Mouse (Mus musculus) liver, embryonic 11.5 days (tissue): ENCODE measurements at regions not wholly inside any gene's neighbourhood (a gene's known extent, or its start where the extent isn't known, plus 50 kb on each side); places are given as distances from the start of the nearest gene placed in this dataset.

Experiments used
- ATAC-seq: fragments of 200-750 bp; cut with Nextera tagmentation; replicated peaks from 2 replicates; pipeline ENCODE4 v1.8.0; 2017; ENCODE audit warnings: moderate number of reproducible peaks, mild to moderate bottlenecking, moderate TSS enrichment, moderate library complexity; ENCODE audit not compliant: low FRiP score
- DNase-seq: peaks from one replicate; pipeline ENCODE4 v3.0.0-alpha.2; 2017; ENCODE audit warnings: low spot score
- H3K27ac ChIP-seq: fragments of 300-500 bp; sonication (generic); 2 replicates; pipeline ENCODE4 v1.5.1; 2014; ENCODE audit warnings: mild to moderate bottlenecking, low read depth, low read length, control low read depth
- H3K27me3 ChIP-seq: fragments of 300-500 bp; sonication (generic); replicated peaks from 2 replicates; pipeline ENCODE4 v1.6.1; 2014; ENCODE audit warnings: low read length, mixed read lengths; ENCODE audit not compliant: control insufficient read depth, insufficient read depth
- H3K36me3 ChIP-seq: fragments of 300-500 bp; sonication (generic); 2 replicates; pipeline ENCODE4 v1.6.1; 2014; ENCODE audit warnings: mild to moderate bottlenecking, low read length, moderate library complexity, mixed read lengths; ENCODE audit not compliant: control insufficient read depth, insufficient read depth
- H3K4me1 ChIP-seq: fragments of 300-500 bp; sonication (generic); replicated peaks from 2 replicates; pipeline ENCODE4 v1.6.1; 2014; ENCODE audit warnings: low read length, mixed read lengths; ENCODE audit not compliant: control insufficient read depth, insufficient read depth
- H3K4me2 ChIP-seq: fragments of 300-500 bp; sonication (generic); 2 replicates; pipeline ENCODE4 v1.6.1; 2014; ENCODE audit warnings: mild to moderate bottlenecking, control low read depth, moderate library complexity
- H3K4me3 ChIP-seq: fragments of 300-500 bp; sonication (generic); 2 replicates; pipeline ENCODE4 v1.5.1; 2014; ENCODE audit warnings: low read depth, low read length, control low read depth
- H3K9ac ChIP-seq: fragments of 300-500 bp; sonication (generic); 2 replicates; pipeline ENCODE4 v1.6.1; 2014; ENCODE audit warnings: low read depth, low read length, control low read depth
- H3K9me3 ChIP-seq: fragments of 300-500 bp; sonication (generic); 2 replicates; pipeline ENCODE4 v1.6.1; 2016; ENCODE audit warnings: low read length, inconsistent platforms, mixed read lengths; ENCODE audit not compliant: control insufficient read depth
- WGBS: fragments of 180-500 bp; shearing (Covaris S2); extraction: QIAGEN DNeasy Blood & Tissue Kit; methylation state at CpG from one replicate; pipeline ENCODE4 v1.1.7; 2014; 5-methylcytosine and 5-hydroxymethylcytosine counted together

DNA sequence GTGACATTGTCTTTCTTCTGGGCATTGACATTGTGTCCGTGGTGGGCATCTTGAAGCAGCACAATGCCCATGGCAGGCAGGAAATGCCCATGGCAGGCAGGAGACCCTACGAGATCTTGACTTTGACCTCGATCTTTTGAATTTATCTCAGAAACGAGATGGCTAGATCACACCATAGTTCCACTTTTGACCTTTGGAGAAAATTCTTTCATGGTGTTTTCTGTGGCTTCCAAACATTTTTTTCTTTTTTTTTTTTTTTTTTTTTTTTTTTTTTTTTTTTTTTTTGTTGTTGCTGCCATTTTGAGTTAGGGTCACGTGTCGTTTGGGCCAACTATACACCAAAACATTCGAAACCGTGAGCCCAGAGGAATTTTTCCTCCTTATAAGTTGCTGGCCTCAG lies 201.5 kb downstream of the Vrk1 start:
- whole genome bisulfite sequencing: 78% methylated on average over 8 of the region's 8 CpGs

DNA sequence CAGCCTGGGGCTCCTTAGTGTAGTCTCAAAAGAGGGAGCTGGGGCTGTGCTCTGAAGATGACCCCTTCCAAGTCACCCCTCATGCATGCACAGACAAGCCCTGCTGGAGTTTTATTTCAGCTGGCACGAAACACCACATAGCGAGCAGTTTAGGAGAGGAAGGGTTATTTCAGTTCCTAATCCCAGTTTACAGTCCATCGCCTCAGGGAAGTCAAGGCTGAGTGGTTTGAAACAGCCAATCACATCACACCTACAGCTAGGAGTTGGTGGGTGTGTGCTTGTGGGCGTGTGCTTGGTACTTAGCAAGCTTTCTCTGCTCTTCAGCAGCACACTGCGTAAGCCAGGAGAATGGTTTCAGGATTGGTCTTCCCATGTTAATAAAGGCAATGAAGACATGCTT lies 202.4 kb downstream of the Vrk1 start:
- H3K27ac ChIP-seq: no peak overlapping the region
- 82% methylated on average over 5 of the region's 5 CpGs for WGBS

More for the DNA sequence above, 201.5 kb downstream of the Vrk1 start:
- H3K4me2 ChIP-seq: no peak overlapping the region
- H3K4me1 ChIP-seq: no peaks in the 10 kb centered on the region
- H3K36me3 ChIP-seq: no peaks in the 10 kb centered on the region
- DNase-seq (no peak), ATAC-seq (no peak)
- H3K4me3 ChIP-seq: no peak overlapping the region
- no peaks in the 10 kb centered on the region for H3K9me3 ChIP-seq
- H3K27me3 ChIP-seq: no peaks in the 10 kb centered on the region
- H3K27ac ChIP-seq: no peak overlapping the region
- no peak overlapping the region for H3K9ac ChIP-seq

DNA sequence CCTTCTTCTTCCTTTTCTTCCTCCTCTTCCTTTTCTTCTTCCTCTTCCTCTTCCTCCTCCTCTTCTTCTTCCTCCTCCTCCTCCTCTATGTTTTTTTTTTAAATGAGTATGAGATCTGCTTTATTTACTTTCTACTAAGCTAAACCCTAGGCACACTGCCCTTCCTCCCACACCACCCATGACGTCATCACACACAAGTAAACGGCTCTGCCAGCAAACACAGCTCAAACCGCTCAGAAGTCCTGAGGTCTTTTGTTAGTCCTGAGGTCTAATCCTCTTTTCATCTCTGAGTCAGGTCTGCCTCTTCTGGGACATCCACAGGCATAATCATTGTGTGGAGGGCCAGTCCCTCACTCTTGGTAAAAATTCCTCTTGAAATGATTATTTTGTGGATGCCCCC lies 210.0 kb downstream of the Vrk1 start:
- Histone ChIP-seq H3K27me3 (no peaks in the 10 kb centered on the region), H3K27ac (no peak overlapping the region), H3K4me2 (no peak overlapping the region), H3K9ac (no peak overlapping the region), H3K9me3 (no peaks in the 10 kb centered on the region), H3K4me3 (no peak overlapping the region), H3K36me3 (no peaks in the 10 kb centered on the region), H3K4me1 (no peaks in the 10 kb centered on the region)
- WGBS: 43% methylated on average over 3 of the region's 3 CpGs
- DNase-seq (no peak), ATAC-seq (no peak)

More for the DNA sequence above, 202.4 kb downstream of the Vrk1 start:
- Histone ChIP-seq H3K9me3 (no peaks in the 10 kb centered on the region), H3K36me3 (no peaks in the 10 kb centered on the region), H3K9ac (no peak overlapping the region), H3K4me1 (no peaks in the 10 kb centered on the region), H3K27me3 (no peaks in the 10 kb centered on the region), H3K4me3 (no peak overlapping the region), H3K4me2 (no peak overlapping the region)
- ATAC-seq (no peak), DNase-seq (no peak)

DNA sequence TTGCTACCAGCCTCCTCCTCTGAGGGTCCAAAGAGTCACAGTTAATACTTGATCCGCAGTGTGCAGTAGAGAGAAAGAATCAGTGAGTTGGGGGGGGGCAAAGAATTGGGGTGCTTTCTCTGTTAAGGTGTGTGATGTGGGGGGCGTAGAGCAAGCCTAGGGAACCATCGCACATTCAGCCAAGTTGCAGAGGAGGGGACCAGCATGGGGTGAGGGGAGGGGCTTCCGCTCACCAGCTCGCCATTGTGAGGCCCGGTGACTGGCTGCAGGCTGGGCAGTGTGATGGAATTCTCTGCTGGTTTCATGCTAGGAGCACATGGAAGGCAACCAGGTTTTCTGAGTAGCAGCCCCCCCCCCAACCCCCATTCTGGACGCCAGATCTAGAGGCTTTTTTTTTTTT lies 216.2 kb downstream of the Vrk1 start:
- H3K9me3 ChIP-seq: no peaks in the 10 kb centered on the region
- no peak overlapping the region for H3K27ac ChIP-seq
- no peak overlapping the region for H3K4me3 ChIP-seq
- no peak overlapping the region for H3K4me2 ChIP-seq
- no peaks in the 10 kb centered on the region for H3K4me1 ChIP-seq
- no peak overlapping the region for H3K9ac ChIP-seq
- no peaks in the 10 kb centered on the region for H3K36me3 ChIP-seq
- 51% methylated on average over 7 of the region's 7 CpGs for WGBS
- no peak for DNase-seq
- ATAC-seq: no peak
- no peaks in the 10 kb centered on the region for H3K27me3 ChIP-seq

DNA sequence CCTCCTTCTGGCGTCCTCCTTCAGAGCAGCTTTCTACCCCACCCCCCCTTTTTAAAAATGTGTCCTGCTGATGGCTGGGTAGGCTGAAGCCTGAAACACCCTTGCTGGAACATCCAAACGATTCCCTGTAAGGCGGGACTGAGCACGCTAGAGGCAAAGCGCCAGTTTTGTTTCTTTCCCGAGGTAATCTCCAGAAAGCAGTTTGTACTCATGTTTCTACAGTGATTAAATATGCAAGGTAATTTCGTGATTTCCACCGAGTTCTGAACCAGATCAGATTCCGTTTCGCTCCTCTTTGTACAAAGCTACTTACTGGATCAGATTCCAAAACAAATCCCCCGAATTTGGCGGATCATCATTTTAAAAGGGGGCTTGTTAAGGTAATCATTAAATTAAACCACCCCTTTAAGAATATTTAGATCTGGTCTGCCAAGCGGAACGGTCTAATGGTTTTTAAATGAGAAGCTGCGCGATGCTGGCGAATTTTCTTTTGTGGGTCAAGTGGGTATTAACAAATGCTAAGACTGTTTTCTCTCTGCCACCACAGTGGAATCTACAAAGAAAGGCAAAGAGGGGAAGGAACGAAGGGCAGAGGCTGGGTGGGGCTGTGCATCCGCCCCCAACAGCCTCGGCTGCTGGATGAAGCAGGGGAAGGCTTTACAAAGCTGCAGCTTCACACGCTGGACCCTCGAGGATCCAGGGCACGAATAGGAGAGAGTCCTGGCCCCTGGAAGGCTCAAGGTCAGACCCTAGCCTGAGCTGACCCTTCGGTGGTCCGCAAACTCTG lies 216.9 kb downstream of the Vrk1 start:
- Histone ChIP-seq H3K9me3 (no peaks in the 10 kb centered on the region), H3K4me2 (no peak overlapping the region), H3K36me3 (no peaks in the 10 kb centered on the region), H3K27me3 (no peaks in the 10 kb centered on the region), H3K9ac (no peak overlapping the region), H3K4me3 (no peak overlapping the region), H3K27ac (no peak overlapping the region), H3K4me1 (no peaks in the 10 kb centered on the region)
- WGBS: 34% methylated on average over 25 of the region's 25 CpGs
- DNase-seq: no peak
- no peak for ATAC-seq

DNA sequence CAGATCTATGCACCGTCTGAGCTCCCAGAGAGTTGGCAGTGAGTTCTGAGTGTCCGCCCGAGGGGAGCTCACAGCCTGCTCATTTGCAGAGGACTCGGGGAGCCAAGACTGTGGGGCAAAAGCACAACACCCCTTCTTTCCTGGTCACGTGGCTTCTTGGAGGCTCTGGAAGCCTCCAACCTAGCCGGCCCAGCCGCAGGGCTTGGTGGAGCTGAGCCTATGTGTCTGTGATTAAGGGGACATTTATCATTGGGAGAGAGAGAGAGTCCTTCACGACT lies 217.5 kb downstream of the Vrk1 start:
- Histone ChIP-seq H3K4me1 (no peaks in the 10 kb centered on the region), H3K9ac (no peak overlapping the region), H3K9me3 (no peaks in the 10 kb centered on the region), H3K27me3 (no peaks in the 10 kb centered on the region), H3K27ac (no peak overlapping the region), H3K4me3 (no peak overlapping the region), H3K4me2 (no peak overlapping the region), H3K36me3 (no peaks in the 10 kb centered on the region)
- no peak for DNase-seq
- ATAC-seq: no peak
- WGBS: 42% methylated on average over 8 of the region's 8 CpGs

DNA sequence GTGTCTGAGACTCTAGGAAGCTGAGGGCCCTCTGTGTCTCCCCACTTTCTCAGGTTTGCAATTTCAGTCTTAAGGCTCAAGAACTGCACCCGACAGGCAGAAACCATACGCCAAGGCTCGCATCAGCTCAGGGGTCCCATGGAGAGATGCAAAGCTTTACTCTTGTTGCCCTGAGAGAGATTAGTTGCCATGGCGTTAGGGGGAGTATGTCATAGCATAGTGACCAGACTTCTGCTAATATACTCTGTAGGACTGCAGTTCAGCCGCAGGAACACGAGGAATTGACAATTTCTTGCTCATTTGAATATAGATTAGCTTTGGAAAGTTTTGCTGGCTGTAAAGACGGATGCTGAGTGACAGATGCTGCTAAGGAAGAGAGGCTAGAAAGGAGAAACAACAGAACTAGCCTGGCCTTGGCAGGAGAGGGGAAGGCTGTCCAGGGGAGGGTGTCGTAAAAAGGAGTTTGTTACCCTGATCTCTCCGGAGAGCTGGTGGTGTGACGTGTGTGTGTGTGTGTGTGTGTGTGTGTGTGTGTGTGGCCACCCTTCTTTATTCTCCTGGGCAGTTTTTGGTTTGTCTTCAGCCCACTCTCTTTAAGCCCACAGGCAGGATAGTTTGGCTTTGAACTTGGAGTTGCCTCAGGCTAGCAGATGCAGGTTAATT lies 235.3 kb downstream of the Vrk1 start:
- no peaks in the 10 kb centered on the region for H3K9me3 ChIP-seq
- H3K4me1 ChIP-seq: no peaks in the 10 kb centered on the region
- H3K36me3 ChIP-seq: no peaks in the 10 kb centered on the region
- no peak overlapping the region for H3K4me2 ChIP-seq
- WGBS: 71% methylated on average over 10 of the region's 10 CpGs
- no peak for DNase-seq
- no peak overlapping the region for H3K9ac ChIP-seq
- H3K4me3 ChIP-seq: no peak overlapping the region
- ATAC-seq: no peak
- H3K27me3 ChIP-seq: no peaks in the 10 kb centered on the region
- no peak overlapping the region for H3K27ac ChIP-seq

DNA sequence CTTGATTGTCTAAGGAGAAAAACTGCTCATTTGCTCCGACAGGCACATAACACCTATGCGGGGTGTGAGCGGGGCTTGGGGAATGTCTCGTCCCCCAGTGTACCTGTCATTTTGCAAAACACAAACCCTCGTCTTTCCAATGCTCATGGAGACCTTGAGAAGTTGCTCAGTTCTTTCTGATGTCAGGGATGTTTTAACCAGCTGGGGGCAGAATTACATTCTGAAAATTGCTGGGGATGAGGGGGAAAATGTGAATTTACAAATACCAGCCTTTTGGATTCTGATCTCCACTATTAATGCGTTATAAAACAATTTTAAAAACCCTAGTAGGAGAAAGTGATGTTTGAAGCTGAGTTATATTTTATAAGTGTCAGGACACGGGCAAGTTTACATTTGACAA lies 263.6 kb downstream of the Vrk1 start:
- no peaks in the 10 kb centered on the region for H3K36me3 ChIP-seq
- no peaks in the 10 kb centered on the region for H3K27me3 ChIP-seq
- H3K4me2 ChIP-seq: no peak overlapping the region
- DNase-seq: no peak
- H3K9ac ChIP-seq: no peak overlapping the region
- H3K27ac ChIP-seq: no peak overlapping the region
- H3K4me3 ChIP-seq: no peak overlapping the region
- no peaks in the 10 kb centered on the region for H3K4me1 ChIP-seq
- H3K9me3 ChIP-seq: no peaks in the 10 kb centered on the region
- no peak for ATAC-seq
- WGBS: 77% methylated on average over 7 of the region's 7 CpGs

DNA sequence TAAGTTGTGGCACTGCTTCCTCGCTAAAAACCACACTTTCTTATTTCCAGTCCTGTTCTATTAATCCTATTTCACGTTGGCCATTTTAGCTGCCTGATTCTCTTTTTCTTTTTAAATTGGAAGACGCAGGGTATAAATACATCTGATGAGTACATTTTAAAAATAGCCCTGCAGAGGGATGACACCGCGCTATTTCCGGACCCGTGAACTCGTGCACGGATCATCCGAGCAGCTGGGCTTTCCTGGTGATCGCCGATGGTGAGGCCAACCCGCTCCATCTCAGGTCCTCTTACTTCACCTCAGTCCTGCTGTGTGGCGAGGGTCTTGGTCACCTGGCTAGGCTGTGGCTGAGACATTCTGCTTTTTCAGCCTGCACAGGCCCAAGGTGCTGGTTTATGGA lies 267.9 kb downstream of the Vrk1 start:
- H3K27ac ChIP-seq: no peak overlapping the region
- 91% methylated on average over 14 of the region's 14 CpGs for WGBS
- no peak for ATAC-seq

More for the DNA sequence above, 267.9 kb downstream of the Vrk1 start:
- H3K4me2 ChIP-seq: no peak overlapping the region
- no peaks in the 10 kb centered on the region for H3K4me1 ChIP-seq
- H3K9ac ChIP-seq: no peak overlapping the region
- no peaks in the 10 kb centered on the region for H3K27me3 ChIP-seq
- DNase-seq: no peak
- no peak overlapping the region for H3K4me3 ChIP-seq
- no peaks in the 10 kb centered on the region for H3K36me3 ChIP-seq
- H3K9me3 ChIP-seq: no peaks in the 10 kb centered on the region
